Mouse (Mus musculus) kidney, postnatal 25 days (tissue): ENCODE data around the gene Gm11492.

Experiments
- DNase-seq, 2 experiments: peaks; one replicate each; pipeline ENCODE4 v3.0.0; 2021; ENCODE audit warnings: mixed read lengths in 2 of 2

Gene Gm11492

DNA sequence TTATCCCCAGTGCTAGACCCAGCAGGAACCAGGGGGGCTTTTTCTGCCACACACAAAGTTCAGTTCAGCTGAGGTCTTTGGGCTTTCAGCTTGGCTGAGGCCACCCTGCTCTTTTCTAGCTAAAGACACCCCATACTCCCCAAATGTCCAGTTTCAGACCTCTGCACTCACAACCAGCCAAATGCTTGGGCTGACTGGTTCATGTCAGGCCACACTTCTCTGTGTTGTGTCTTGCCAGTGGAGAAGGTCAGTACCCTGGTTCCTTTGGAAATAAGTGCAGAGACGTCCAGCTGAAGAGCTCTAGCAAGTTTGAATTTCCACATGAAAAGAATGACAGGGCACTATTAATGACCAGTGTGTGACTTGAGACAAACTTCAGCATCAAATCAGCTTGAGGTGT lies 13.3 kb downstream of the Gm11492 start:
- no peak for DNase-seq

GRCm38 (mm10) chr11:87580543-87581085 lies 14.2 kb downstream of the Gm11492 start:
- DNase-seq: no peak

- no peak for DNase-seq
Observed at GRCm38 (mm10) chr11:87581161-87581865, 14.9 kb downstream of the Gm11492 start.

GRCm38 (mm10) chr11:87581933-87582710 lies 15.7 kb downstream of the Gm11492 start:
- no peak for DNase-seq

GRCm38 (mm10) chr11:87583291-87584034 lies 17.0 kb downstream of the Gm11492 start:
- DNase-seq: peak in 1 of 2 experiments; percentile 36

- DNase-seq: peak; percentile 73 to 78
Observed at GRCm38 (mm10) chr11:87584711-87585505, 18.5 kb downstream of the Gm11492 start.

GRCm38 (mm10) chr11:87587211-87587874 lies 20.9 kb downstream of the Gm11492 start:
- no peak for DNase-seq

GRCm38 (mm10) chr11:87589605-87590004 lies 23.2 kb downstream of the Gm11492 start:
- peak in 1 of 2 experiments; percentile 40 for DNase-seq

DNA sequence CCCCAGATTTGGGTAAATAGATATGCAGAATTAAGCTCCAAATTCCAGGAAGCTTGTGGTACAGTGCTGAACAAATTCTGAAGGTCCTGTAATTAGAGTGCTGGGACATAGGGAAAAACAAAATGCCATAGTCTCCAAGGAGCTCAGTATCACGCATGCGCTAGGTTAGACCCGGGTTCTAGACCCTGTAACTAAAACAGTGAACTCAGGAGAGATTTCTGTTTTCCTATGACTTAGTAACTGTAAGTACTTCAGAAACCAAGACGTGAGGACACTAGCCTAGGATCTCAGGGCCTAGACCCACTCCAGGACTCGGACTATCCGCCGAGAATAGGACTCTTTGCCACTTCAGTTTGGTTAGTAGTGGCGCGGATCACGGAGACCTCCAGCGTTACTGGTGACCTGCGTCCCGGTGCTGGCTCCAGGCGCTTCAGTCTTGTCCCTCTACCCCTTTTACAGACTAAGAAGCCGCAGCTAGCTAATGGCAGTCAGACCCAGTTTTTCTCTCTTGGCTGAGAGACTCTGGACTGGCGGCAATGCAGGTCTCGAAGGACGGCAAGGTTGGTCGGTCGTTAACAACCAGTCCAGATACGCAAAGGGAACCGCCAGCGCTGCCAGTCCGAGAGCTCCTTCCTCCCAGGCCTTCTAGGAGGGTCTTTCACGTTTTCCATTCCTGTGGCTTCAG lies 24.5 kb downstream of the Gm11492 start:
- DNase-seq: peak; percentile 42 to 60

GRCm38 (mm10) chr11:87591526-87592353 lies 25.3 kb downstream of the Gm11492 start, which contains the start of gene Mtmr4:
TSS of gene Mtmr4 (plus strand) at chr11:87592162.
- peak in 1 of 2 experiments; percentile 99 for DNase-seq

DNA sequence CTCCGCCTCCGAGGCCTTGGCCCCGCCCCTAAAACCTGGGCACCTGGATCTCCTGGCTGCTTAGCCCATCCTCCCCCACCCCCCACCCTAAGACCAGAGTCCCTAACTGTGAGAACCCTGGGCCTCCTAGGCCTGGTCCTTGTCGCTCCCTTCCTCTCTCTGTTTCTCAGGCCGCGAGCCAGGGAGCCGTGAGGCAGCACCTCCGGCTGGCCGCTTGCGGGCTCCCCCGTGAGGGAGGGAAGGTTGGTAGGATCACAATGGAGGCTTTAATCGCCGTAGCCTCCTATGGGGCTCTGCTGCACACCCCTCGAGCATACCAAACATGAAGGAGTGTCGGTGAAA lies 25.9 kb downstream of the Gm11492 start:
- no peak for DNase-seq

DNA sequence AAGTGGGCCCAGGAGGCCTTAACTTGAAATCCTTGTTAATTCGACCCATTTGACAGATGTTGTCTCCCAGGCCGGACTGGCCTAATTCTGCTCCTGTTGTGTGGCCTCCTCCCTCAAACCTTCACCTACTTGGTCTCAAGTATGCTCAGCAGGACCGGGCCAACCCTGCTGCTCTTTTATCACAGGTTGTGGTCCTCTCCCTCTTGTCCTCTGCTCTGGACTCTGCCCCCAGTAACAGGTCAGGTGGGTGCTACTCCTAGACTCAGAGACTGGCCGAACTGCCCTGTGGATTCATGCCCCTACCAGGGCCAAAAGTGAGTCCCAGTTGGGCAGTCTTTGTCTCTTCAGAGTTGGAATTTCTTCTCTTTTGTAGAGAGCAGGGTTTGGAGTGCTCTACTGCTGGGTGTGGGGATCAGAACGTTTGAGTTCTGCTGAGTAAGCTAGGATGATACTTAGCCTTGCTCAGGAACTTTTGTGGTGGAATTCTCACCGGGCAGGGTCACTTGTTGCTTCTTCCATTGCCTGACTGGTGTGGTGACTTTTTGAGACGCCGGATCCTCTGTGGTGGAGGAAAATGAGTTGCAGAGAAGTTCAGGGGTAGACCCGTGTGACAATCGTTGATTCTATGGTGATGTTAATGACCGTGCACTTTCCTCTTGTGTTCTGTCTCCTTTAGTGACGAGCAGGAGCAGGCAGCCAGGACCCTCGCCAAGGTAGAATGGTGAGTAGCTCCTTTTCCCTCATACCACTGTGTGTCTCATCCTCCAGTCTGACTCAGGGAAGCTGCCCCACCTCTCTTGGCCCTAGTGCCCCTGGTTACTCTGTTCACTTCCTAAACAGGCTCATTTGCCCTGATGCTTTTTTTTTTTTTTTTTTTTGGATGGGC lies 26.5 kb downstream of the Gm11492 start:
- DNase-seq: peak; percentile 73 to 91

DNA sequence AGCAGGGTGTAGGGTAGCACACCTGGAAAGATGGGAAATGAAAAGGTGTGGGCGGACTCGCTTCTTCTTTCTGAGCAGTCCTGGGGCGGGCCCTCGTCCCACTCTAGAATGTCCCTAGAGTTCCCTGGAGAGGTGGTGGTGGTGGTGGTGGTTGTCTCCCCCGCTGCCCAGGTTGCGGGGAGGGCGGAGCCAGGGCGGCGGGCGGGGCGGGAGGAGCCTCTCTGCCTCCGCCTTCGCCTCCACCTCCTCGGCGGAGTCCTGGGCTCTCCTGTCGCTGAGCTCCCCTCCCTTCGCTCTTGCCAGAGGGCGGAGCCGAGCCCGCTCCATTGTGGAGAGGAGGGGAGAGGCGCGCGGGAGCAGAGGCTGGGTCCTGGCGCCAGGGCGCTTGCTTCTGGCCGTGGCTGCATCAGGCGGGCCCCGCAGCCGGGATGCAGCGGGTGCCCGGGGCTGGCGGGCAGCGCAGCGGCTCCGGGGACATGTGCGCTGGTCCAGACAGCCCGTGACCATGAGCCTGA lies 28.9 kb downstream of the Gm11492 start:
- DNase-seq: peak; percentile 88 to 96

DNA sequence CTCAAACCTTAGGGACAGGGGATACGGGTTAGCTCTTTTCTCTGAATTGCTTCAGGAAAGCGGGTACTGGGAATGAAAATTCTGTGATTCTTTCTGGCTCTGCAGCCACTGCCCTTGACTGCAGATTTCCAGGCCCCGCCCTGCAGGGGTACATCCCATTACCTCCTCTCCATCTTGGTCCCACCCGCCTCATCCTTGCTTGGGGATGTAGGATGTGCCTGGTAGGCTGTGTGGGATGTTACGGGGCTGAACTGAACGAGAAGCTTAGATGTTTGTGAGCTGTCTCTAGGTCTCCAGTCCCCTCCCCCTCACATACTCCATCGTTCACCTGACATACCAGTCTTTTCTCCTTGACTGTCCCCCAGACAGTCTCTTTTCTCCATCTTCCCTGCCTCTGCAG lies 29.5 kb downstream of the Gm11492 start:
- no peak for DNase-seq

DNA sequence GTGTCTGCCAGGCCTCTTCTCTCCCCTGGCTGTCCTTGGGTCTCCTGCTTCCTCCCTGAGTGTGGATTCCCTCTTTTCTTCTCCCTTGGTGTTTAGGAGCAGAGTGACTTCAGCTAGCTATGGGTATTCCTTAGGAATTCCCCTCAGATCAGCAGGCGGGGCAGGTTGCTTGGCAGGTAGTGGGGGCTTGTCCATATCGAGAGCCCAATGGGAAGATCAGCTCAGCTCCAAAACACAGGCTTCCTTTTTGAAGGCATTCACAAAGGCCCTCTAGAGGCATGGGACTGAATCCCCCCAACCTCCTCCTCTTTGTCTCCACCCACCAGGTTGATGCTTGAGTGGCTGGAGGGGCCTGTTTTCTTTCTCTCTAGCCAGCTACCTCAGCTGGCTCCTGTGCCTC lies 30.0 kb downstream of the Gm11492 start:
- no peak for DNase-seq

- no peak for DNase-seq
Observed at GRCm38 (mm10) chr11:87597061-87597460, 30.6 kb downstream of the Gm11492 start.

DNA sequence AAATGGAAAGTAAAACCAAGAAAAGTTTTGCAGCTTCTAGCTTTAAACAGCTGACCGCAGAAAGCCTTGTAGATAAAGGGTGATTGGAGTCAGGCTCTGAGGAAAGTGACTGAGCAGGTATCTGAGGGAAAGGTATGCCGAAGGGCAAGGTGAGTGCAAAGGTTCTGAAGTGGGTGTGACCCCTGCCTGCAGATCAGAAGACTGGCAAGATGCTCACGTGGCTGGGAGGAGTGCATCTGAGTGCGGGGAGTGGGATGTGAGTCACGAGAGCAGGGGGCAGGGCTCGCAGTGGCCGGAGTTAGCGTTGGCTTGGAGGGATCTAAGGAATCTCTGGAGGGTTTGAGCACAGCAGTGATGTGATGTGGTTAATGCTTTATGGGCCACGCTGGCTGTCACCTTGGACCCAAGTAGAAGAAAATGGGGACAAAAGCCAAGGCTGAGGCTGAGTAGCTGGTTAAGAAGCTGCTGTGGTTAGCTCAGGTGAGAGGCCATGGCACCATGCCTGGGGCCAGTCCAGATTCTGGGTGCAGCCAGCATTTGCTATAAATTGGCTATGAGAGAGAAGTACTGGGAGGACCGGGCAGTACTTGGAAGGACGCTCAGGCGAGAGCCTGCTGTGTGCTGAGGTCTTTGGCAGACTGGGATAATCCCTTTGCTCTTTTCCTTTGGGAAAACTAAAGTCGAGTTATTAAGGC lies 33.1 kb downstream of the Gm11492 start:
- no peak for DNase-seq

DNA sequence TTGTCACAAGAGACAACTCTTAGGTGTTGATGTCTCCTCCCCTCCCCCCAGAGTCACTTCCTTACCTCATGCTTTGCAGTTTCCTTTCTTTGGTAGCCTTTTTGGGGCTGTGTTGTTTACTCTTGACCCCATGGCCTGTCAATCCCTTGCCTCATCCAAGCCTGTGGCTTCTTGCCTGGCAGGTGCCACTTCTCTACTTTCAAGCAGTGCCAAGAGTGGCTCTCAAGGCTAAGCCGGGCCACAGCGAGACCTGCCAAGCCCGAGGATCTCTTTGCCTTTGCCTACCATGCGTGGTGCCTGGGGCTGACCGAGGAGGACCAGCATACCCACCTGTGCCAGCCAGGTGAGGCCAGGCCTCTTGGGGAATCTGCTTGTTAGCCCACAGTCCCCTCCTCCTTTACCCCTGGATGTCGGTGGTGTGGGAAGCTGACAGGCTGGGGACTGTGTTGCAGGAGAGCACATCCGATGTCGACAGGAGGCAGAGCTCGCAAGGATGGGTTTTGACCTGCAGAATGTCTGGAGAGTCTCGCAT lies 33.9 kb downstream of the Gm11492 start:
- no peak for DNase-seq
